Mouse (Mus musculus): Measurements from ENCODE around the gene Ggcx.
"Not testable (repeated sequence)": the region's sequence is repeated elsewhere in the genome, so short reads cannot be mapped to it uniquely, and the experiment has no call there.

Ggcx gene

DNA sequence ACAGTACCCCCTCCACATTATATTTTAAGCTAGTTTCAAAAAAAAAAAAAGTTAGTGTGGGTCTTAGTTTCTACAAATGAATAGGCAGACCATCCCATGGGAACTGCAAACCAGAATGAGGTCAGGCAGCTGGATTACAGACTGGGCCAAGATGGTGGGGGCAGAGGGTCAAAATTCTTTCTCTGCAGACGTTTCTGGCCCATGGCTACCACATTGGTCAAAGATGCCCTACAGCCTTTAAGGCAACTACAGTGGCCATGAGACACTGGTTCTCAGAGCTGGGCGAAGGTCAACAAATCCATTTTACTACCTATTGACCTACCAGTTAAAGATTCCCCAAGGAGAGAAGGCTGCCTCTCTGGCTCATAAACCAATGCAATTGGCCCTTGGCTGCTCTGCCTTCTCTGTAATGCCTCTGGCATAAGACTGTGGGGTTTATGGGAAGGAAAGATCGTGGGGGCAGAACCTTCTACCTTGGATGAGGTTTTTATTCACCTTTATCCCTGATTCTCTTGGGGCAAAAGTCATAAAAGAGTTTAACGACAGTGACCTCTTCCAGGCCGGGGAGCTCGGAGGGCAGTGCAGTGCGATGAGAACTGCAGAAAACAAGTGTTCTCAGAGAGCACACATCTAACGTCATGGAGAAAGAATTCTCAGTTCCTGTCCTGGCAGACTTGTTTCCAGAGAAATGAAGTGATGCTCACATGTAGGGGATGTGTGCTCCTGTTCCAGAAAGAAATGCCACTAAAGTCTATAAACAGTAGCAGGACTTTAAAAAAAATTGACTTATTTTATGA lies 51.5 kb downstream of the Ggcx start:
- peak; percentile 80 to 92 for DNase-seq

DNA sequence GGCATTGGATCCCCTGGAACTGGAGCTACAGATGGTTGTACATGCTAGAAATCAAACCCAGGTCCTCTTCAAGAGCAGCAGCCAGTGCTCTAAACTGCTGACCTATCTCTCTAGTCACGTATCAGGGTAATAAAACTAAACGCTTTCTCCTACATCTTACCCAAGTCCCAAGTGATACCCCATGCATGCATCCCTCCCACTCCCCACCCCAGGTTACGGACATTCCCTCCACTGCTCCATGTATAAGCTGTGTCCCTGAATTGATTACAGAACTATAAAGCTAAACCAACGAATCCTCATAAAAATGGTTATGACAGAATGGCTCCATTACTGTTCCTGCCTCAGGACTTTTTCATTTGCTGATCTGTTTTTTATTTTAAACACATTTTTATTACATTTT lies 52.1 kb downstream of the Ggcx start:
- DNase-seq: no peak

- DNase-seq: peak; percentile 75 to 76
Observed at GRCm38 (mm10) chr6:72473264-72474041, 59.3 kb downstream of the Ggcx start.

GRCm38 (mm10) chr6:72475221-72475985 lies 61.3 kb downstream of the Ggcx start:
- peak in 1 of 2 experiments; percentile 56 for DNase-seq

GRCm38 (mm10) chr6:72476836-72477235 lies 62.7 kb downstream of the Ggcx start:
- DNase-seq: no peak

GRCm38 (mm10) chr6:72477621-72478020 lies 63.5 kb downstream of the Ggcx start:
- peak; percentile 66 to 72 for DNase-seq

DNA sequence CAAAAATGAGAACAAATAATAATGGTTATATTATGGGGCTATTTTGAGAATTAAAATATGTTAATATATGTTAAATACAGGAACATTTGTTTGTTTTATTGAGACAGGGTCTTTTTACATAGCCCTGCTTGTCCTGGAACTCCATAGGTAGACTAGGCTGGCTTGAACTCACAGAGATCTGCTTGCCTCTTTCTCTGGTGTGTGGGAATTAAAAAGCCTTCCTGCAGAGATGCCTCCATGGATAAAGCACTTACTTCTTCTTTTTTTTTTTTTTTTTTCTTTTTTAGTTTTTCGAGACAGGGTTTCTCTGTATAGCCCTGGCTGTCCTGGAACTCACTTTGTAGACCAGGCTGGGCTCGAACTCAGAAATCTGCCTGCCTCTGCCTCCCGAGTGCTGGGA lies 64.6 kb downstream of the Ggcx start:
- not testable (repeated sequence) for DNase-seq

DNA sequence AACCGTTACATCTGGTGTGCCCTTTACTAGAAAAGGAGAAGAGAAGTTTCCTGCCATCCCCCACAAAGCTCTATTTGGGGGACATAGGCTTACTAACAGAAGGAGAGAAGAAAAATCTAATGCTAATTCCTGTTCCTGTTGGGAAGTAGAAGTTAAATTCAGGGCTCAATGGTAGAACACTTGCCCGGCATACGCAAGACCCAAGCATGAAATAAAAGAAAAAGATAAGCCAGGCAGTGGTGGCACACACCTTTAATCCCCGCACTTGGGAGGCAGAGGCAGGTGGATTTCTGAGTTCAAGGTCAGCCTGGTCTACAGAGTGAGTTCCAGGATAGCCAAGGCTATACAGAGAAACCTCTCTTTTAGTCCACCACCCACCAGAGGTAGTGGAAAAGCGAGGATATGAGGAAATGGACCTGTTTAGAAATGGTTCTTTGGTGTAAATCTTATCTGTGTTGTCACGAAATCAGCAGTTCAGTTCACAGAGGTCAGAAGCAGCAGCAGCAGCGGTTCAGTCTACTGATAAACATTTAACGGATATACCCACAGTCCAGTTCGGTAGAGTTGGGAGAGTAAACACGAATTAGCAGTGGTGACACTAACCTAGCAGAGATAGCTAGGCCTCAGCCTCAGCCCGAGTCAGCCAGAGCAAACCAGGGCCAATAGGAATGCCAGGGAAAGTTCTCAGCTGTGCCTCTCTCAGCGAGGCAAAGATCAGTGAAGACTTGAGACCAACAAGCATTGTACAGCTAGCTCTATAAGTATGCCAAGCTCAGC lies 65.7 kb downstream of the Ggcx start:
- DNase-seq: no peak

GRCm38 (mm10) chr6:72480422-72480702 lies 66.3 kb downstream of the Ggcx start:
- no peak for DNase-seq
